Mouse (Mus musculus) testis, adult 2 months (tissue): ENCODE results near the gene Gm29776.

Experiments
- CTCF ChIP-seq: fragments of 200-500 bp; IDR thresholded peaks from 2 replicates; pipeline ENCODE4 v1.5.1; 2012; ENCODE audit warnings: low read depth, mild to moderate bottlenecking, inconsistent platforms, low read length, moderate library complexity; ENCODE audit not compliant: control insufficient read depth, insufficient read depth, insufficient replicate concordance
- POLR2A ChIP-seq: fragments of 200-500 bp; IDR thresholded peaks from 2 replicates; pipeline ENCODE4 v1.6.1; 2012; ENCODE audit warnings: low read depth, mild to moderate bottlenecking, inconsistent platforms, low read length, moderate library complexity; ENCODE audit not compliant: control insufficient read depth

DNA sequence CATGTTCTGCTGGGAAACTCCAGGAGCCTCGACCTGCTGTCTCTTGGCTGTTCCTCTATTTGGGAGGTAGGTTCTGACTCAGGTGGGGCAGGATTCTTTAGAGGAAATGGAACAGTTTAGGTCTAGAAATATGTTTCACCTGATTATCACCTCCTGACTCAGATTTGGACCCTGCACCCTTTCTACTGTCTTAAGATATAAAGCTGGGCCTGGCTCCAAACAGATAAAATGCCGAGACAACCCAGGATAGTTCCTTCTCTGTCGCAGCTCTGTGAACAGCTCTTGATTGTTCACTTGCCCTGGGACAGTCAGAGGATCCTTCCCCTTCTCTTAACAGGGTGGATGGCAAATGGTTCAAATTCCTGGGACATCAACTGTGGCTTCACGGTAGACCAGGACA lies 36.6 kb upstream of the Gm29776 start:
- TF ChIP-seq POLR2A (no peak), CTCF (no peak)
